ENCODE assay signal across 12 mouse cellular contexts in genomic region chr3:156912816-156913215, GRCm38 (mm10).
"Had no signal": no experiment of that assay in that cellular context is flagged by ENCODE, and none has a peak within 500 bp of the region (broad histone marks: within the 10 kb centered on the region; RNA-seq: fewer than 3 reads in every experiment).

No protein-coding gene starts in this region.

- H3K4me3 ChIP-seq: limb, embryonic 15.5 days; megakaryocyte, embryonic 14.5 days; midbrain, embryonic 15.5 days; neural tube, embryonic 12.5 days had no signal

- H3K27me3 ChIP-seq: limb, embryonic 15.5 days; megakaryocyte, embryonic 14.5 days; midbrain, embryonic 15.5 days; neural tube, embryonic 12.5 days had no signal

- ATAC-seq: hindbrain, postnatal 0 days; midbrain, embryonic 15.5 days had no signal

- H3K9ac ChIP-seq: limb, embryonic 15.5 days; liver, embryonic 14.5 days; midbrain, embryonic 15.5 days; neural tube, embryonic 12.5 days had no signal

- DNase-seq: layer of hippocampus, adult 9-11 months; layer of hippocampus, postnatal 36 days; thymus, adult 18-20 months; thymus, postnatal 25 days had no signal

- H3K4me2 ChIP-seq: limb, embryonic 15.5 days; midbrain, embryonic 11.5 days; midbrain, embryonic 15.5 days; neural tube, embryonic 12.5 days had no signal

- H3K27ac ChIP-seq: hindbrain, postnatal 0 days; limb, embryonic 15.5 days; liver, embryonic 14.5 days; macrophage; midbrain, embryonic 15.5 days; neural tube, embryonic 12.5 days had no signal

- H3K36me3 ChIP-seq: limb, embryonic 15.5 days; midbrain, embryonic 15.5 days; neural tube, embryonic 12.5 days had no signal

- H3K9me3 ChIP-seq: limb, embryonic 15.5 days; midbrain, embryonic 15.5 days; neural tube, embryonic 12.5 days had no signal

- H3K4me1 ChIP-seq: limb, embryonic 15.5 days; megakaryocyte, embryonic 14.5 days; midbrain, embryonic 15.5 days; neural tube, embryonic 12.5 days had no signal
